Mouse (Mus musculus): ENCODE results near the gene Gtpbp1.

- TF ChIP-seq GATA1 (IDR thresholded peaks at IDR 0.05; ENCODE audit: low read length) (no peak), TAL1 (IDR thresholded peaks at IDR 0.05; ENCODE audit: low read length) (no peak)
Observed at GRCm38 (mm10) chr15:79760956-79761355, 70.3 kb downstream of the Gtpbp1 start.

Measured in erythroblast, embryonic 14.5 days (primary cell).